Mouse (Mus musculus): ENCODE results near the gene Gm4847. TPM values are rescaled to one million over a fixed set of nuclear protein-coding genes. Genes with fewer than 3 reads are reported as not detected.

Gene Gm4847
- not detected in 2 replicates for polyA plus RNA-seq (2014; fragmentation: Nextera tagmentation; extraction: Ambion mirVana)

- no peak within 1 kb of the TSS for H3K4me2 ChIP-seq (replicated peaks; ENCODE audit: low read depth, low read length)
- no peaks in the 10 kb centered on the region for H3K4me1 ChIP-seq (replicated peaks; ENCODE audit: control insufficient read depth, insufficient read depth, low read length)
- no peak for DNase-seq (ENCODE audit: low spot score)
- H3K27me3 ChIP-seq (ENCODE audit: control insufficient read depth, insufficient read depth, low read length): no peaks in the 10 kb centered on the region
- no peak within 1 kb of the TSS for H3K4me3 ChIP-seq (ENCODE audit: low read depth, low read length)
- ATAC-seq (ENCODE audit: low FRiP score): no peak
- no peak within 1 kb of the TSS for H3K9ac ChIP-seq (ENCODE audit: low read depth, low read length)
- no peak within 1 kb of the TSS for H3K27ac ChIP-seq (ENCODE audit: low read depth, low read length)
- 85% methylated on average over 2 of the region's 2 CpGs for WGBS
- H3K36me3 ChIP-seq (ENCODE audit: control insufficient read depth, insufficient read depth, low read length): no peaks in the 10 kb centered on the region
- no peaks in the 10 kb centered on the region for H3K9me3 ChIP-seq (ENCODE audit: control insufficient read depth, low read length)
These were observed at the start of gene Gm4847 for GRCm38 (mm10) chr1:166647593-166647992. Gm4847 (minus strand) TSS chr1:166647693.

- Histone ChIP-seq H3K4me3 (ENCODE audit: low read depth, low read length) (no peak within 1 kb of the TSS), H3K9me3 (ENCODE audit: control insufficient read depth, low read length) (no peaks in the 10 kb centered on the region), H3K27me3 (ENCODE audit: control insufficient read depth, insufficient read depth, low read length) (no peaks in the 10 kb centered on the region), H3K9ac (ENCODE audit: low read depth, low read length) (no peak within 1 kb of the TSS), H3K4me2 (replicated peaks; ENCODE audit: low read depth, low read length) (no peak within 1 kb of the TSS), H3K27ac (ENCODE audit: low read depth, low read length) (no peak within 1 kb of the TSS), H3K4me1 (replicated peaks; ENCODE audit: control insufficient read depth, insufficient read depth, low read length) (no peaks in the 10 kb centered on the region), H3K36me3 (ENCODE audit: control insufficient read depth, insufficient read depth, low read length) (no peaks in the 10 kb centered on the region)
- ATAC-seq (ENCODE audit: low FRiP score): no peak
- DNase-seq (ENCODE audit: low spot score): no peak
- WGBS: 90% methylated on average over 1 of the region's 1 CpGs
These were observed 34.3 kb upstream of the Gm4847 start, which contains the start of gene Fmo9 for GRCm38 (mm10) chr1:166681745-166682144. Fmo9 (minus strand) TSS chr1:166681845.

- H3K9ac ChIP-seq (ENCODE audit: low read depth, low read length): no peak overlapping the region
- no peak overlapping the region for H3K27ac ChIP-seq (ENCODE audit: low read depth, low read length)
- no peaks in the 10 kb centered on the region for H3K27me3 ChIP-seq (ENCODE audit: control insufficient read depth, insufficient read depth, low read length)
- no peak for ATAC-seq (ENCODE audit: low FRiP score)
- no peaks in the 10 kb centered on the region for H3K9me3 ChIP-seq (ENCODE audit: control insufficient read depth, low read length)
- no peaks in the 10 kb centered on the region for H3K36me3 ChIP-seq (ENCODE audit: control insufficient read depth, insufficient read depth, low read length)
- no peak overlapping the region for H3K4me2 ChIP-seq (replicated peaks; ENCODE audit: low read depth, low read length)
- DNase-seq (ENCODE audit: low spot score): no peak
- 95% methylated on average over 5 of the region's 5 CpGs for WGBS
- H3K4me1 ChIP-seq (replicated peaks; ENCODE audit: control insufficient read depth, insufficient read depth, low read length): no peaks in the 10 kb centered on the region
- no peak overlapping the region for H3K4me3 ChIP-seq (ENCODE audit: low read depth, low read length)
These were observed 21.8 kb upstream of the Gm4847 start for GRCm38 (mm10) chr1:166669264-166669663.

GRCm38 (mm10) chr1:166660800-166661199 lies 13.3 kb upstream of the Gm4847 start:
- Histone ChIP-seq H3K27me3 (ENCODE audit: control insufficient read depth, insufficient read depth, low read length) (no peaks in the 10 kb centered on the region), H3K9ac (ENCODE audit: low read depth, low read length) (no peak overlapping the region), H3K36me3 (ENCODE audit: control insufficient read depth, insufficient read depth, low read length) (no peaks in the 10 kb centered on the region), H3K4me2 (replicated peaks; ENCODE audit: low read depth, low read length) (no peak overlapping the region), H3K9me3 (ENCODE audit: control insufficient read depth, low read length) (no peaks in the 10 kb centered on the region), H3K27ac (ENCODE audit: low read depth, low read length) (no peak overlapping the region), H3K4me3 (ENCODE audit: low read depth, low read length) (no peak overlapping the region), H3K4me1 (replicated peaks; ENCODE audit: control insufficient read depth, insufficient read depth, low read length) (no peaks in the 10 kb centered on the region)
- no peak for ATAC-seq (ENCODE audit: low FRiP score)
- DNase-seq (ENCODE audit: low spot score): no peak
- WGBS: 96% methylated on average over 8 of the region's 8 CpGs

Other genes starting within 250 kb of the Gm4847 start
- gene Pogk, start 237.8 kb downstream of the Gm4847 start, polyA plus RNA-seq (2014; fragmentation: Nextera tagmentation; extraction: Ambion mirVana): 33.3 and 39.0 TPM in 2 replicates
- not detected in 2 replicates for gene Gm4846, start 150.1 kb downstream of the Gm4847 start, polyA plus RNA-seq (2014; fragmentation: Nextera tagmentation; extraction: Ambion mirVana)
- not detected in 2 replicates for gene Fmo9, start 34.2 kb upstream of the Gm4847 start, polyA plus RNA-seq (2014; fragmentation: Nextera tagmentation; extraction: Ambion mirVana)